Mouse (Mus musculus) heart, embryonic 12.5 days (tissue): ENCODE results near the gene Fgf9. TPM values are rescaled to one million over a fixed set of nuclear protein-coding genes. Genes with fewer than 3 reads are reported as not detected.
A peak's percentile ranks its signal among the peaks of the same experiment; 100 is the strongest.

Source experiments
- ATAC-seq: fragments of 200-750 bp; cut with Nextera tagmentation; 2 replicates; pipeline ENCODE4 v1.8.0; 2017; ENCODE audit warnings: moderate TSS enrichment, moderate library complexity; ENCODE audit not compliant: insufficient number of reproducible peaks, low FRiP score
- H3K27ac ChIP-seq: fragments of 300-500 bp; sonication (generic); 2 replicates; pipeline ENCODE4 v1.5.1; 2016; ENCODE audit warnings: mild to moderate bottlenecking, moderate library complexity; ENCODE audit not compliant: poor library complexity, severe bottlenecking
- H3K27me3 ChIP-seq: fragments of 300-500 bp; sonication (generic); replicated peaks from 2 replicates; pipeline ENCODE4 v1.6.1; 2016; ENCODE audit warnings: mild to moderate bottlenecking, moderate library complexity
- H3K36me3 ChIP-seq: fragments of 300-500 bp; sonication (generic); 2 replicates; pipeline ENCODE4 v1.6.1; 2016; ENCODE audit warnings: mild to moderate bottlenecking, moderate library complexity
- H3K4me1 ChIP-seq: fragments of 300-500 bp; sonication (generic); replicated peaks from 2 replicates; pipeline ENCODE4 v1.6.1; 2016; ENCODE audit warnings: mild to moderate bottlenecking
- H3K4me2 ChIP-seq: fragments of 300-500 bp; sonication (generic); 2 replicates; pipeline ENCODE4 v1.6.1; 2016; ENCODE audit warnings: mild to moderate bottlenecking, moderate library complexity
- H3K4me3 ChIP-seq: fragments of 300-500 bp; sonication (generic); 2 replicates; pipeline ENCODE4 v1.5.1; 2016; ENCODE audit warnings: mild to moderate bottlenecking
- H3K9ac ChIP-seq: fragments of 300-500 bp; sonication (generic); 2 replicates; pipeline ENCODE4 v1.6.1; 2016; ENCODE audit warnings: mild to moderate bottlenecking, moderate library complexity
- H3K9me3 ChIP-seq: fragments of 300-500 bp; sonication (generic); replicated peaks from 2 replicates; pipeline ENCODE4 v1.6.1; 2016; ENCODE audit warnings: mild to moderate bottlenecking, moderate library complexity
- WGBS: fragments of 180-500 bp; shearing (Covaris S2); methylation state at CpG from one replicate; pipeline ENCODE4 v1.1.7; 2016; 5-methylcytosine and 5-hydroxymethylcytosine counted together
- polyA plus RNA-seq: library from polyadenylated mRNA; unstranded; fragments of >200 nt; fragmentation: Nextera tagmentation; extraction: Ambion mirVana; gene quantifications from 2 replicates; pipeline ENCODE4 v1.2.1, GENCODE M21; 2016

The Fgf9 gene
- polyA plus RNA-seq, 1 experiment from 2014 or later = 8.5 TPM

DNA sequence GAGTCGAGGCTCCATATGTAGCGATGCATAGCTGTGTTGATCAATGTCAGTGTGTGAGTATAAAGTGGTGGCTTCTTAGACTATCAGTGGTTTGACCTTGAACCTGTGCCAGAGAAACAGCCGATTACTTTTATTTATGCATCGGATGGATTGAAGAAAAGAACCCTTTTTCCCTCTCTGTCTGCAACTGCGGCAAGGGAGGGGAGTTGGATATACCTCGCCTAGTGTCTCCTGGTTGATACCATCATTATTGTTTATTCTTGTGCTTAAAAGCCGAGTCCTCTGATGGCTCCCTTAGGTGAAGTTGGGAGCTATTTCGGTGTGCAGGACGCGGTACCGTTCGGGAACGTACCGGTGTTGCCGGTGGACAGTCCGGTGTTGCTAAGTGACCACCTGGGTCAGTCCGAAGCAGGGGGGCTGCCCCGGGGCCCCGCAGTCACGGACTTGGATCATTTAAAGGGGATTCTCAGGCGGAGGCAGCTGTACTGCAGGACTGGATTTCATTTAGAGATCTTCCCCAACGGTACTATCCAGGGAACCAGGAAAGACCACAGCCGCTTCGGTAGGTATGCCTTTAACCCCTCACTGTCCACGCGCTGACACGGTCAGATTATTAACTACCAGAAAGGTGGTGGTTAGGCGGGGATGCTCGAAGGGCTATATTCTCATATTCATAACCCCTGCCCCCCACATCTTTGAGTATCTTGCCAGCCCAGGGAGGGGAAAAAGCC lies 2.6 kb downstream of the Fgf9 start:
- WGBS = 2% methylated on average over 29 of the region's 29 CpGs
- Histone ChIP-seq H3K9me3 (no peaks in the 10 kb centered on the region), H3K4me3 (peak overlapping the region; percentile 67), H3K27me3 (peaks cover 37% of the 10 kb centered on the region), H3K36me3 (no peaks in the 10 kb centered on the region), H3K4me2 (peak overlapping the region; percentile 96), H3K27ac (no peak overlapping the region), H3K9ac (peak overlapping the region; percentile 84), H3K4me1 (peaks cover 10% of the 10 kb centered on the region)
- ATAC-seq = no peak

DNA sequence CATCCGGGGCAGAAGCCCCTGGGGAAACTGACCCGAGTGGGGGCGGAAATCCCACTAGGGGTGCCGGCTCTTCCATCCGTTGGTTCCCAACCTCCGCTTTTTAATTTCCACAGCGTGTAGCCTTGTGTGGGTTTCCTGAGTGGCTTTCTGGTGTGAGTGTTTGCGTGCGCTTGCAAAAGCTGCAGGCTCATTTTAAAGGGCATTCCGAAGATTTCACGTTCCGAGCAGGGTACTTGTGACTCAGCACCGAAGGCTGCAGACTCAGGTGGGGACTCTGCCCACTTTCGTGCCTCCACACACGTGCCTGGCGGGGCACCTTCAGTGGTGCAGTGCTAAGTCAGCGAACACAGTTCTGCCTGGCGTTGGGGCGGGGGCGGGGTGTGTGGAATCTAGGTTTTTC lies 3.6 kb downstream of the Fgf9 start:
- H3K27me3 ChIP-seq = peaks cover 42% of the 10 kb centered on the region
- H3K27ac ChIP-seq = no peak overlapping the region
- no peaks in the 10 kb centered on the region for H3K36me3 ChIP-seq
- peaks cover 10% of the 10 kb centered on the region for H3K4me1 ChIP-seq
- WGBS = 1% methylated on average over 20 of the region's 20 CpGs
- no peak for ATAC-seq
- H3K9me3 ChIP-seq = no peaks in the 10 kb centered on the region
- peak overlapping the region; percentile 93 for H3K4me2 ChIP-seq
- peak overlapping the region; percentile 67 for H3K4me3 ChIP-seq
- peak overlapping the region; percentile 78 for H3K9ac ChIP-seq

DNA sequence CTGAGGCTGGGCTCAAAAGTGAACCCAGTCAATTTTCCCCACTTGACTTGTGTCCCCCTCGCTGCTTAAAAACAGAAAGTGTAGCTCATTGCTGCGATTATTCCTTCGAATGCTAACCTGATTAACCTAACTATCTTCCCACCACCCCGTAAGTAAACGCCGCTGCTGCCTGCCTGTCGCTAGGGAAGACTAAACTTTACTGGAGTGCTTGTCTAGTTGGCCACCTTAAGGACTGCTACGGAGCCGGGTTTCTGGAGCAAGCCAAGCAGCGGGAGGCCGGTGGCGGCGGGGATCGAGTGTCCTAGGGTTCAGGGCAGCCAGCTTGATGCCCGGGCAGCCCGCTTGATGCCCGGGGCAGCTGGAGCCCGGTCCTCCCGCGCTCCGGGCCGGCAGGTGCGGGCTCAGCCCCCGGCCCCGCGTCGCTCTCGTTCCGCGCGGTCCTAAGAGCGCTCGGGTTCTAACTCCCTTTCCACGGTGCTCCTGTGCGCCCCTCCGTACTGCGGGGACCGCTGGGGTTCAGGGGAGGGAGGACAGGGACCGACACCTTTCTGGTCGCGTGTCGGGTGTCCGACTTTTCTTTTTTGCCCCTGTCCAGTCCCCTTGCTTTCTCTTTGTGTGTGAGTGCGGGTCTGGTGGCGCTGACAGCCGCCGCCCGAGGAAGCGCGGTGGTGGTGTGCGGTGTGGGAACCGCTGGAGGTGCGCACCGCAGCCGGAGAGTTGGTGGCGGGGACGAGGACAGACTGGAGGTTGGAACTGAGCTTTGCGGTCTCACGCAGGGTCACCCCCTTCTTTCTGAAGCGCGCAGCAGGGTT lies 4.5 kb downstream of the Fgf9 start:
- Histone ChIP-seq H3K4me3 (peak overlapping the region; percentile 67), H3K9me3 (no peaks in the 10 kb centered on the region), H3K4me2 (peak overlapping the region; percentile 93), H3K36me3 (no peaks in the 10 kb centered on the region), H3K27ac (peak overlapping the region; percentile 67), H3K27me3 (peaks cover 39% of the 10 kb centered on the region), H3K9ac (peak overlapping the region; percentile 78), H3K4me1 (peaks cover 10% of the 10 kb centered on the region)
- under 1% methylated on average over 61 of the region's 61 CpGs for WGBS
- ATAC-seq = no peak

DNA sequence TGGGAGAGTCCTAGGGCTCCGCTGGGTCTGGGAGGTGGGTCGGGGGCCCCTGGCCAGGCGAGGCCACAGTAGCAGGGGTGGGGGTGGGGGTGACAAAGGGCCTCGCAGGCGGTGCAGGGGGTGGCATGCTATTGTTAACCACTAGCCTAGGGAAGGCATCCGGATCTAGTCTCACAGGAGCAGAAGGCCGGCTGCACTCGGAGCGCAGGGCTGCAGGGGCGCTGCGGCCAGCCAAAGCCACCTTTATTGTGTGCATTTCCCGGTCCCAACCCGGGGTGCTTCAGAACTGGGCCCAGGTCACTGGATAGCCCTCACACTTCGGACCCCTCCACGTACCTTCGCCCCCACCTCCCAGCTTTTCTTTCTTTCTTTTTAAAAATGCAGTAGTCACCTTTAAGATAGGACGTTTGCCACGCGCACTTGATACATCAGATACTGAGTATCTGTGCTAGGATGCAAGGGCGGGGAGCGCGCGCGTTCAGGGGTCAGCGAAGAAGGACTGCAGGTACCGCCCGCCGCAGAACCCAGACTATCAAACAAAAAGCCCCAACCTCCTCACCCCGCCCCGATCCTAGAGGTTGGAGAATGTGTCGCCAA lies 5.2 kb downstream of the Fgf9 start:
- Histone ChIP-seq H3K9ac (peak overlapping the region; percentile 78), H3K4me3 (peak overlapping the region; percentile 67), H3K9me3 (no peaks in the 10 kb centered on the region), H3K4me2 (peak overlapping the region; percentile 93), H3K27me3 (peaks cover 39% of the 10 kb centered on the region), H3K27ac (peak overlapping the region; percentile 67), H3K36me3 (no peaks in the 10 kb centered on the region), H3K4me1 (peaks cover 11% of the 10 kb centered on the region)
- ATAC-seq = peak; percentile 34
- under 1% methylated on average over 31 of the region's 31 CpGs for WGBS

DNA sequence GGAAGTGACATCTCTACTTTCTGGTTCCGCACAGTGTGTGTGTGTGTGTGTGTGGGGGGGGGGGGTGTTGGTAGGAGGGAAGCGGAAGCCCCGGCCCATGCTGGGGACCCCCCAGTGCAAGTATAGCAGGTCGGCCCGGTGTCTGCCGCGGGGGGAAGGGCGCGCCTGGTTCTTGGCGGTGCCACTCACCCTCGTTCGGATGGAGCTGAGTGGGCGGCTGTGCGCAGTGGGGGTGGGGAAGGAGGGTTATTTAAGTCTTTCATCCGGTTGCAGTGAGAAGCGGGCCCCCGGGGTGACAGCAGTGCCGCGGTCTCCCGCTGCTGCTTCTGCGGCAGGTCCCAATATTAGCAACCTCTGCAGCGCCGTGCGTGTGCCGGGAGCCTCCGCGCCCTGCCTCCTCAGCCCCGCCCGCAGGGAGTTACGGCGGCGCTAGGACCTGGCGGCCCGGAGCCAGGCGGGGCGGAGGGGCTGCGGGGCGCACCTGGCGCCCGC lies 5.7 kb downstream of the Fgf9 start:
- under 1% methylated on average over 40 of the region's 40 CpGs for WGBS
- peak overlapping the region; percentile 78 for H3K9ac ChIP-seq
- peaks cover 39% of the 10 kb centered on the region for H3K27me3 ChIP-seq
- H3K27ac ChIP-seq = peak overlapping the region; percentile 67
- no peaks in the 10 kb centered on the region for H3K9me3 ChIP-seq
- peak overlapping the region; percentile 67 for H3K4me3 ChIP-seq
- H3K4me1 ChIP-seq = peaks cover 14% of the 10 kb centered on the region
- ATAC-seq = peak; percentile 54
- H3K36me3 ChIP-seq = no peaks in the 10 kb centered on the region
- H3K4me2 ChIP-seq = peak overlapping the region; percentile 93

DNA sequence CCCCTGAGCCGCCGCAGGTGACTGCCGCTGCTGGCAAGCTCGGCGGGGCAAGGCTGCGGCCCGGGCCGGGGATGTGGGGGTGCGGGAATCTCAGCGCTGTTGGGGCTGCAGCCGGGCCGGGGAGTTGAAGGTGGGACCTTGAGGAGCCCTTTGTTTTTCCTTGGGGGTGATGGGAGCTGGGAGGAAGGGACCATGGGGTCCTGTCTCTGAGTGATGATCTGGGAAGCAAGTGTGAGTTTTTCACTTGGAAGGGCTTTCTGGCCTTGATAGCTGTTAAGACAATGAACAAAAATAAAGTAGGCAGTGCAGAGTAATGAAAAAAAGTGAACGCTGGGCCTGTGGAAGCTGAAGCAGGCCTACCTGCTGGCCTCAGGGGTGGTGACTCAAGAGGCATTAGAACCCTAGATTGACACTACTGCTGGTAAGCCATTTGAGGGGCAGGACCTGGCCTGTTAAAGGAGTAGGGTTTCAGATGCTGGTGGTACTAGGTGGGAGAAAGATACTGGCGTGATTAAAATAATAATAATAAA lies 6.4 kb downstream of the Fgf9 start:
- no peak for ATAC-seq
- peak overlapping the region; percentile 78 for H3K9ac ChIP-seq
- peak overlapping the region; percentile 67 for H3K4me3 ChIP-seq
- H3K27me3 ChIP-seq = peaks cover 39% of the 10 kb centered on the region
- H3K27ac ChIP-seq = peak overlapping the region; percentile 67
- WGBS = 6% methylated on average over 14 of the region's 14 CpGs
- H3K4me2 ChIP-seq = peak overlapping the region; percentile 93
- H3K36me3 ChIP-seq = no peaks in the 10 kb centered on the region
- no peaks in the 10 kb centered on the region for H3K9me3 ChIP-seq
- H3K4me1 ChIP-seq = peaks cover 14% of the 10 kb centered on the region

DNA sequence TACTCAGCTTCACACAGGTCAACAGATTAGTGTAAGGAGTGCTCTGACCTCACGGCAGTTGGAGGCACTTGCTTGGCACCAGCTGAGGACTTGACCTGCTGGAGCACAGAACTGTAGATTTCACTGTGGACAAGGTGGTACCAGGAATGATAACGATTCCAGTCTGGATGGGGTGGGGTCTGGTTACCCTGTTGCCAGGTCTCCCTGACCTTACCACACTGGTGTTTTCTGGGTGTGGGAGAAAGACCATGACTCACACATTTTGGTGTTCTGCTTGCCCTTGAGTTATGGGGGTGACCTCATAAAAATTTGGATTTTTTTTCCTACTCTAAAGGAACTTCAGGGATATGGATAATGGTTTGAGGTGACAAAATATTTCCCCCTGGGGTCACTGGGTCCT lies 9.1 kb downstream of the Fgf9 start:
- WGBS = 75% methylated on average over 2 of the region's 2 CpGs
- no peak for ATAC-seq
- Histone ChIP-seq H3K4me2 (no peak overlapping the region), H3K4me1 (peaks cover 13% of the 10 kb centered on the region), H3K36me3 (0 out of 2 replicates have a peak, but pooled peaks cover 8% of the 10 kb centered on the region), H3K27ac (no peak overlapping the region), H3K9me3 (no peaks in the 10 kb centered on the region), H3K27me3 (peaks cover 34% of the 10 kb centered on the region), H3K9ac (no peak overlapping the region), H3K4me3 (no peak overlapping the region)

DNA sequence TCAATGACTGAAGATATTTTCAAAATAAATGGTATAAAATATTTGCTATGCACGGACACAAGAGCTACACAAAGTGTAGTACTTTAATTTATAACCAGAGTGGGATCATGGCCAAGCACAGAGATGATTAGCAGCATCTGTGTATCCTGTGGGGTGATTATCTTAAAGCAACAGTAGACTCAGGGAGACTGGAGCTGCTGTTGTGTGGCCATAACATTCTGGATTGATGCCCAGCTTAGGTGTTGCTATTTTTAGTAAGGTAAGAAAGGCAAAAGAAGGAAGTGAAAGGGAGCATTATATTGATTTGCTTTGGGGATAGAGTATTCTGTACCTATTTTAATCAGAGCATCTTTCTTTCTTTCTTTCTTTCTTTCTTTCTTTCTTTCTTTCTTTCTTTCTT lies 11.6 kb downstream of the Fgf9 start:
- Histone ChIP-seq H3K27ac (no peak overlapping the region), H3K27me3 (peaks cover 17% of the 10 kb centered on the region), H3K9ac (no peak overlapping the region), H3K4me3 (no peak overlapping the region), H3K9me3 (no peaks in the 10 kb centered on the region), H3K4me1 (peaks cover 11% of the 10 kb centered on the region), H3K4me2 (no peak overlapping the region), H3K36me3 (0 out of 2 replicates have a peak, but pooled peaks cover 8% of the 10 kb centered on the region)
- WGBS = 52% methylated on average over 1 of the region's 1 CpGs
- ATAC-seq = no peak

DNA sequence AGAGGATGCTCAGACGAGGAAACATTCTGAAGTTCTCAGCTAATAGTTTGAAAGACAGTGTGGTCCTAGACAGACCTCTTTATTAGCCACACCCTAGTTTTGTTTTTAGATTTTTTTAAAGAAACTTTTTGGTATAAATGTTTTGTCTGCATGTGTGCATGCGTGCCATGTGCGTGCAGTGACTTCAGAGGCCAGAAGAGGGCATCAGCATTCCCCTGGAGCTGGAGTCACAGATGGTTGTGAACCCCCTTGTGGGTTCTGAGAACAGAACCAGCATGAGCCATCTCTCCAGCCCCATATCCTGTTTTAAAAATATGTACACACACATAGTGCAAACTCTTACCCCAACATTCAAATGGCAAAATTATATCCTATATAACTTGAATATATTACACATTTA lies 13.9 kb downstream of the Fgf9 start:
- peaks cover 16% of the 10 kb centered on the region for H3K4me1 ChIP-seq
- 0 out of 2 replicates have a peak, but pooled peaks cover 8% of the 10 kb centered on the region for H3K36me3 ChIP-seq
- no peak overlapping the region for H3K4me2 ChIP-seq
- no peaks in the 10 kb centered on the region for H3K27me3 ChIP-seq
- WGBS = 94% methylated on average over 3 of the region's 3 CpGs
- no peak overlapping the region for H3K27ac ChIP-seq
- no peaks in the 10 kb centered on the region for H3K9me3 ChIP-seq
- no peak overlapping the region for H3K9ac ChIP-seq
- no peak overlapping the region for H3K4me3 ChIP-seq
- ATAC-seq = no peak

DNA sequence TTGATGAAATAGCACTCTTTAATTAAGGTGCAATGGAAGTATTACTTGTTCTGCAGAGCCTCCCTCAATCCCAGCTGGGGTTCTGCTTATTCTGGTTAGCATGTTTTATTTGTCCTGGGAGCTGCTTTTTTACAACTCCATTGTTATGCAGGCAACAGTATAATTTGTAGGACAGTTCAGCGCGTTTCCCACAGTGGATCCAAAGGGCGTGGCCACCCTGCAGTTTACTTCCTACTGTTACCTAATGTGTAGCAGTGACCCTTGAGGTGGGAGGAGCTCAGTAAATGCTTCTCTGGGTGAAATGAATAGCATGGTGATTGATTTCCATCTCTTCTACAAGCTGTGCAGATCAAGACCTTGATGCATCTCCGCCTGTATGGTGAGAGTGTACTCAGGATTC lies 17.0 kb downstream of the Fgf9 start:
- 67% methylated on average over 4 of the region's 4 CpGs for WGBS
- Histone ChIP-seq H3K27me3 (0 out of 2 replicates have a peak, but pooled peaks cover 4% of the 10 kb centered on the region), H3K27ac (no peak overlapping the region), H3K9me3 (no peaks in the 10 kb centered on the region), H3K36me3 (0 out of 2 replicates have a peak, but pooled peaks cover 8% of the 10 kb centered on the region), H3K4me3 (no peak overlapping the region), H3K4me2 (no peak overlapping the region), H3K4me1 (peaks cover 10% of the 10 kb centered on the region), H3K9ac (no peak overlapping the region)
- ATAC-seq = no peak
